In genomic region chr10:7900719-7901627, GRCm38 (mm10) we compare ENCODE assay signal across 20 mouse cellular contexts. TPM values are rescaled to one million over a fixed set of nuclear protein-coding genes. Genes with fewer than 3 reads are reported as not detected.
DNase-seq lines count a peak whose midpoint lies in the region; ATAC-seq and TF ChIP-seq lines count a peak whose summit lies in the region.
"Had no signal": no experiment of that assay in that cellular context is flagged by ENCODE, and none has a peak within 500 bp of the region (broad histone marks: within the 10 kb centered on the region; RNA-seq: fewer than 3 reads in every experiment).

No protein-coding gene starts in this region.

- peak; percentile 90 for ATAC-seq in frontal cortex, adult (ENCODE audit: low TSS enrichment)

- no peak for DNase-seq in frontal cortex, postnatal 10 days (ENCODE audit: low spot score in 2 of 2)
- DNase-seq in left cerebral cortex, adult 18-20 months (ENCODE audit: low spot score in 2 of 2): peak; percentile 36 to 40
- no peak for DNase-seq in left cerebral cortex, postnatal 4 days
- DNase-seq in layer of hippocampus, adult 9-10 months (ENCODE audit: low spot score): peak; percentile 24
- no peak for DNase-seq in adrenal gland, adult 2 months
- DNase-seq in thymus, postnatal 0 days (ENCODE audit: low spot score): no peak
- DNase-seq: adrenal gland, postnatal 14 days; B cell, adult 2 months; cerebellum, adult 2 months; kidney, adult 2 months; kidney, postnatal 4 days; lung, adult 18-20 months; lung, postnatal 36 days; spleen, adult 18-20 months; thymus, adult 2 months had no signal

- 38% methylated on average over 14 of the region's 14 CpGs for WGBS in olfactory bulb, adult 2 months

- intact Hi-C loops in left cerebral cortex, postnatal 4 days (cut with DNase I): no loop called here

- TF ChIP-seq POLR2A in olfactory bulb, adult 2 months (IDR thresholded peaks at IDR 0.05; ENCODE audit: insufficient read depth, low read depth, low read length): no peak

- H3K4me1 ChIP-seq in olfactory bulb, adult 2 months (ENCODE audit: control insufficient read depth, insufficient read depth, low read length): peaks cover 2% of the 10 kb centered on the region; the same call in 1 of the 2 replicates
- H3K4me1 ChIP-seq: heart, embryonic 15.5 days; limb, embryonic 15.5 days; neural tube, embryonic 12.5 days had no signal

- TF ChIP-seq CTCF in olfactory bulb, adult 2 months (IDR thresholded peaks at IDR 0.05; ENCODE audit: insufficient read depth, low read depth, low read length): no peak

- no peak overlapping the region for H3K4me3 ChIP-seq in olfactory bulb, adult 2 months (ENCODE audit: insufficient read depth, low read depth, low read length)
- H3K4me3 ChIP-seq: heart, embryonic 15.5 days; limb, embryonic 15.5 days; neural tube, embryonic 12.5 days had no signal

- H3K27ac ChIP-seq in olfactory bulb, adult 2 months (ENCODE audit: insufficient read depth, low read depth, low read length): peak overlapping the region; percentile 46
- H3K27ac ChIP-seq: heart, embryonic 15.5 days; limb, embryonic 15.5 days; neural tube, embryonic 12.5 days had no signal

RNA-seq across cellular contexts. Expression of gene Tab2, which starts 55.1 kb away (rescaled TPM):
- 10 to 100 TPM; 56.8 to 58.1 TPM for total RNA-seq in left cerebral cortex, adult 18-20 months (2021)
- 10 to 100 TPM; 69.7 to 71.4 TPM for total RNA-seq in left cerebral cortex, postnatal 4 days (2021)
- polyA plus RNA-seq in olfactory bulb, adult 2 months (2012; ENCODE audit: insufficient read depth, insufficient read length, low replicate concordance, missing spikeins): 91.5 TPM in 1 of 2 replicates, not detected in the other
- 10 to 100 TPM; 42.4 to 74.4 TPM for total RNA-seq in adrenal gland, adult 2 months (2021)
- polyA plus RNA-seq in adrenal gland, adult 2 months (2012; rRNA removed): 10.5 and 14.1 TPM in 2 replicates
- polyA plus RNA-seq in thymus, postnatal 0 days (2015; fragmentation: Nextera tagmentation; extraction: Ambion mirVana): 18.7 and 23.5 TPM in 2 replicates

Comparison
In these comparisons a context has a peak if more than half of its experiments do, and no peak if none do; other contexts are left out.
1. DNase-seq: peak in left cerebral cortex, adult 18-20 months (2 of 2) and layer of hippocampus, adult 9-10 months (single experiment); none in frontal cortex, postnatal 10 days (0 of 2), left cerebral cortex, postnatal 4 days (single experiment), adrenal gland, adult 2 months (single experiment) and thymus, postnatal 0 days (single experiment).